Mouse (Mus musculus) ES-Bruce4 (cell line): ENCODE data around the gene Kmt5c. TPM values are rescaled to one million over a fixed set of nuclear protein-coding genes. Genes with fewer than 3 reads are reported as not detected.

Experiments used
- H3K27ac ChIP-seq: 2 replicates; pipeline ENCODE4 v1.5.1; 2012; ENCODE audit warnings: low read length, inconsistent platforms; ENCODE audit not compliant: insufficient read depth
- H3K27me3 ChIP-seq: 2 replicates; pipeline ENCODE4 v1.6.1; 2012; ENCODE audit warnings: mild to moderate bottlenecking, low read length, inconsistent platforms; ENCODE audit not compliant: control insufficient read depth, poor library complexity, insufficient read depth, severe bottlenecking
- H3K36me3 ChIP-seq: 2 replicates; pipeline ENCODE4 v1.6.1; 2012; ENCODE audit warnings: inconsistent platforms, mild to moderate bottlenecking, low read length, moderate library complexity; ENCODE audit not compliant: control insufficient read depth, poor library complexity, insufficient read depth, severe bottlenecking
- H3K4me1 ChIP-seq: one replicate; pipeline ENCODE4 v1.8.1; 2011; ENCODE audit warnings: low read length; ENCODE audit not compliant: control insufficient read depth, insufficient read depth
- H3K4me3 ChIP-seq: 2 replicates; pipeline ENCODE4 v1.5.1; 2011; ENCODE audit warnings: low read depth, mild to moderate bottlenecking, low read length
- H3K9ac ChIP-seq: 2 replicates; pipeline ENCODE4 v1.6.1; 2012; ENCODE audit warnings: low read depth, mild to moderate bottlenecking, inconsistent platforms; ENCODE audit not compliant: poor library complexity, severe bottlenecking
- H3K9me3 ChIP-seq: replicated peaks from 2 replicates; pipeline ENCODE4 v1.6.1; 2012; ENCODE audit warnings: mild to moderate bottlenecking, low read length, inconsistent platforms; ENCODE audit not compliant: control insufficient read depth, poor library complexity, insufficient read depth, severe bottlenecking
- CTCF ChIP-seq: IDR thresholded peaks from one replicate; pipeline ENCODE4 v1.8.1; 2011; ENCODE audit warnings: low read depth, low read length
- EP300 ChIP-seq: IDR thresholded peaks from 2 replicates; pipeline ENCODE4 v1.6.1; 2011; ENCODE audit warnings: low read depth, low read length; ENCODE audit not compliant: insufficient read depth
- POLR2A ChIP-seq: IDR thresholded peaks from one replicate; pipeline ENCODE4 v1.8.1; 2011; ENCODE audit warnings: low read length; ENCODE audit not compliant: insufficient read depth
- polyA plus RNA-seq: library from polyadenylated mRNA; stranded (reverse); fragments of >200 nt; gene quantifications from 2 replicates; pipeline ENCODE4 v1.2.4, GENCODE M21; 2011; ENCODE audit warnings: low read depth; ENCODE audit not compliant: missing spikeins, insufficient read depth, insufficient read length

Kmt5c gene
- polyA plus RNA-seq: 69.0 and 72.3 TPM in 2 replicates

DNA sequence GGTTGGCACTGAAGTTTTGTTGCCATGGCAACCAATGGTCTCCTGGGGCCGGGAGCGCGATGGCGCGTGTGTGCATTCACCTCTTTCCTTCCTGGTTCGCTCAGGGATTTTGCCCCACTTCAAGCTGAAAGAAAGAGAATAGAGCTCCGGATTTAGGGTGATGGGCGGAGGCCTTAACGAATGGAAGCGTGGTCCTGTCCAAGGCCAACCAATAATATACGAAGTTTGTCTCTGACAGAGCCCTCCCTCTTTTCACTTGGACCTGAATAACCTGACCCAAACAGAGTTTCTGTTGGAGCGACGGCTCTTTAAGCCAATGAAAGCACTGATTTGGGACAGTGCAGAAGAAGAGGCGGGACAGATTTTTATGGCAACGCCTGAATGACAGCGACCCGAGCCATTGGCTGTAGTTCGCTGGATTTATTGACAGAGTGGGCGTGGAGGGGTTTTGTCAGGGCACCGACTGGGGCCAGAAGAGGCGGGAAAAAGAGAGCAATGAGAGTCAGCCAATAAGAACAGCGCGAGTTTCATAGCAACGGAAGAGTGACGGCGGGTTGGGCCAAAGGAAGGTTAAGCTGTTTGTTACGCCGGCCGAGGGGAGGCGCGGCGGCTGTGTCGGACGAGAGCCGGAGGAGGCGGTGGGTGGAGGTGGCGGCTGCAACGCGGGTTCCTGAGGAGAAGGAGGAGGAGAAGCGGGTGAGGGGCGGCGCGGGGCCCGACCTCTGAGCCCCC lies at the start of gene Kmt5c:
TSS of gene Kmt5c (plus strand) at position 572 of the 732 bp plus-strand sequence.
- Histone ChIP-seq H3K9me3 (no peaks in the 10 kb centered on the region), H3K4me3 (peak within 1 kb of the TSS; percentile 98), H3K4me1 (no peaks in the 10 kb centered on the region), H3K27ac (peak within 1 kb of the TSS; percentile 59), H3K36me3 (peaks cover 16% of the 10 kb centered on the region), H3K27me3 (no peaks in the 10 kb centered on the region), H3K9ac (peak within 1 kb of the TSS; percentile 91)
- TF ChIP-seq EP300 (no peak), POLR2A (peak; percentile 63), CTCF (no peak)

DNA sequence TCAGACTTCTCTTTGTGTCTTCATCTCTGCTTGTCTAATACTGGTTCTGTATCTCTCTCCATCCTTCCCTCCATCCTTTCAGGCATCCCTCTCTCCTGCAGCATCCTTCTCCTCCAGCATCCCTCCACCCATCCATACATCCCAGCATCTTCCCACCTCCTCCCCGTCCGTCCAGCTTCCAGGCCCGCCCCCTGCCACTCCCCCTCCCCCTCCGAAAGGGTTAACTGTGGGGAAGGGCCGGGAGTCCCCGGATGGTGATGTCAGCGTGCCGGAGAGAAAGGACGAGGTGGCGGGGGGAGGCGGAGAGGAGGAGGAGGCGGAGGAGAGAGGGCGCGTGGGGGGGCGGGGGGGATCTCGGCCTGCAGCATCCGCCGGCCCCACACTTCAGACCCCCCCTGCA lies 49.5 kb upstream of the Kmt5c start, which contains the start of gene Brsk1:
TSS of gene Brsk1 (plus strand) at position 218 of the 400 bp plus-strand sequence.
- Histone ChIP-seq H3K27me3 (no peaks in the 10 kb centered on the region), H3K27ac (no peak within 1 kb of the TSS), H3K9me3 (no peaks in the 10 kb centered on the region), H3K4me1 (peaks cover 5% of the 10 kb centered on the region), H3K36me3 (no peaks in the 10 kb centered on the region), H3K9ac (peak within 1 kb of the TSS; percentile 99), H3K4me3 (peak within 1 kb of the TSS; percentile 62)
- TF ChIP-seq POLR2A: no peak
- TF ChIP-seq CTCF: no peak

DNA sequence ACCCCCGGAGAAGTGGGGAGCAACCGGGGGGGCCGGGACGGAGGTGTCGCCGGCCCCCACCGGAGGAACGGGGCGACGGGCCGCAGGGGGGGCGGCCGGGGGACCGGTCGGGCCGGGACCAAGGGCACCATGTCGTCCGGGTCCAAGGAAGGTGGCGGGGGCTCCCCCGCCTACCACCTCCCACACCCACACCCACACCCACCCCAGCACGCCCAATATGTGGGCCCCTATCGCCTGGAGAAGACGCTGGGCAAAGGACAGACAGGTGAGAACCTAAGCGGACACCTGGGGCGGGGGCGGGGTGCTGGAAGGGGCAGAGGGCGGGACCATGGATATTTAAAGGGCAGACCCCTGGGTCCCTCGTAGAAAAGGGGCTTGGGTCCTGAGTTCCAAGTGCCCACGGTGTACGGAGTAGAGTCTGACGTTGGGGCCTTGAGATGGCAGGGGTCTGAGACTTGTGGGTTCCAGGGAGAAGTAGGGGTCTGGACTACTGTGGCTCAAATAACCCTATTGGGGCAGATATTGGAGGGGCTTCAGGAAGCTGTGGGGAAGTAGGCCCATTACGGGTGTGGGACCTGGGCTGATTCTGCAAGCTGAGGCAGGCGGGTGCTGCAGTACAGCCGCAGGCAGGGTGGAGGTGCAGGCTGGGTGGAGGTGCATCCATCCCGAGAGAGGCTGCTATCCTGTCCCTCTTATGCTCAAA lies 48.8 kb upstream of the Kmt5c start:
- Histone ChIP-seq H3K4me1 (peaks cover 5% of the 10 kb centered on the region), H3K27ac (no peak overlapping the region), H3K4me3 (peak overlapping the region; percentile 62), H3K27me3 (no peaks in the 10 kb centered on the region), H3K9me3 (no peaks in the 10 kb centered on the region), H3K9ac (peak overlapping the region; percentile 99), H3K36me3 (no peaks in the 10 kb centered on the region)
- TF ChIP-seq POLR2A: no peak
- TF ChIP-seq CTCF: no peak
- no peak for TF ChIP-seq EP300

DNA sequence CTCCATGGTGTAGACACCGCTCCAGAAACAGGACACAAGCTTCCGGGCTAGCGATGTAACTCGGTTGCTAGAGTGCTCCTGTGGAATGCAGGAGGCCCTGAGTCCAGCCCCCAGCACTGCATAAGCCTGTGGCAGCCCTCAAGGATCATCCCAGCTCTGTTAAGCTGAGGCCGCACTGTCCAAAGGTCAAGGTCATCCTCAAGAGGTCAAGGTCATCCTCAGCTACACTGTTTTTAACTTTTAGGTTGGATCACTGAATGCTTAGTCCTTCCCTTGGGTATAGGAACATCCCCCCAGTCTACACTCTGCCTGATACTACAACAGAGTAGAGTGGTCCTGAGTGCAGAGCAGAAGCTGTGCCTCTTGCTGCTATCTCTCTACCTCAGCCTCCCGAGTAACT lies 46.9 kb upstream of the Kmt5c start:
- H3K4me3 ChIP-seq: no peak overlapping the region
- no peaks in the 10 kb centered on the region; the same call in 1 of the 2 replicates for H3K36me3 ChIP-seq
- H3K9ac ChIP-seq: no peak overlapping the region
- no peaks in the 10 kb centered on the region for H3K9me3 ChIP-seq
- peaks cover 5% of the 10 kb centered on the region for H3K4me1 ChIP-seq
- no peak overlapping the region for H3K27ac ChIP-seq
- no peak for TF ChIP-seq EP300
- TF ChIP-seq POLR2A: no peak
- TF ChIP-seq CTCF: no peak
- no peaks in the 10 kb centered on the region for H3K27me3 ChIP-seq

DNA sequence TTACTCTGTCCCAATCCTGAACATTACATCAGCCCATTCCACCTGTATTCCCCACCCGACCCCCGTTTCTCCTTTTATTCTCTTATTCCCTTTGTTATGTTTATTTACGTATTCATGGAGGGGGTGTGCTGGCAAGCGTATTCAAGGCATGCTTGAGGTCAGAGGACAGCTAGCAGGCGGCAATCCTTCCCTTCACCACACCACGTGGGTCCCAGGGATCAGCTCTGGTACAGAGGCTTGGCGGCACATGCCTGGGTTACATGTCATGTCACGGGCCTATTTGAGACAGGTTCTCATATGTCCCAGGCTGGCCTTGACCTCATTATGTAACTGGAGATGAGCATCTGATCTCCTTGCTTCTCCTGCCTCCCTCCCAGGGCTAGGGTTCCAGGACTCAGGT lies 37.6 kb upstream of the Kmt5c start:
- H3K9me3 ChIP-seq: no peaks in the 10 kb centered on the region
- H3K9ac ChIP-seq: no peak overlapping the region
- no peaks in the 10 kb centered on the region for H3K27me3 ChIP-seq
- TF ChIP-seq CTCF (no peak), EP300 (peak; percentile 80), POLR2A (no peak)
- H3K27ac ChIP-seq: peak overlapping the region; percentile 74
- no peak overlapping the region for H3K4me3 ChIP-seq
- H3K36me3 ChIP-seq: no peaks in the 10 kb centered on the region
- peaks cover 2% of the 10 kb centered on the region for H3K4me1 ChIP-seq

DNA sequence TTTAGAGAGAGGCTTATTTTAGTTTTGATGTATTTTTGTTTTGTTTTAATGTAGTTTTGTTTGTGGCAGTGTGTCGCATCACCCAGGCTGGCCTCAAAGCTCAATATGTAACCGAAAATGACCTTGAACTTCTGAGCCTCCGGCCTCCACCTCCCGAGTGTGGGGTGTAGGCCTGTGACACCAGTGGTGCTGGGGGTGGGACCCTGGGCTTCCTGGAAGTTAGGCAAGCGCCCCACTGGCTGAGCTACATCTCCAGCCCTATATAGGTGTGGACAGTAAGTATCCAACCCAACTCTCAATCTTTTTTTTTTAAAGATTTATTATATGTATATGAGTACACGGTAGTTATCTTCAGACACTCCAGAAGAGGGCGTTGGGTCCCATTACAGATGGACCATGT lies 36.7 kb upstream of the Kmt5c start:
- Histone ChIP-seq H3K4me1 (peaks cover 2% of the 10 kb centered on the region), H3K9ac (no peak overlapping the region), H3K27me3 (no peaks in the 10 kb centered on the region), H3K36me3 (no peaks in the 10 kb centered on the region; the same call in 1 of the 2 replicates), H3K9me3 (no peaks in the 10 kb centered on the region), H3K4me3 (no peak overlapping the region), H3K27ac (peak overlapping the region; percentile 74)
- TF ChIP-seq CTCF (no peak), EP300 (no peak), POLR2A (no peak)
